Mouse (Mus musculus) frontal cortex, adult (tissue): ENCODE measurements at regions not wholly inside any gene's neighbourhood (a gene's known extent, or its start where the extent isn't known, plus 50 kb on each side); places are given as distances from the start of the nearest gene placed in this dataset.

ENCODE experiments used
- ATAC-seq: cut with Nextera tagmentation; 2 replicates; pipeline ENCODE4 v1.9.2; 2017; ENCODE audit warnings: mild to moderate bottlenecking, moderate library complexity, mixed read lengths; ENCODE audit not compliant: low TSS enrichment

DNA sequence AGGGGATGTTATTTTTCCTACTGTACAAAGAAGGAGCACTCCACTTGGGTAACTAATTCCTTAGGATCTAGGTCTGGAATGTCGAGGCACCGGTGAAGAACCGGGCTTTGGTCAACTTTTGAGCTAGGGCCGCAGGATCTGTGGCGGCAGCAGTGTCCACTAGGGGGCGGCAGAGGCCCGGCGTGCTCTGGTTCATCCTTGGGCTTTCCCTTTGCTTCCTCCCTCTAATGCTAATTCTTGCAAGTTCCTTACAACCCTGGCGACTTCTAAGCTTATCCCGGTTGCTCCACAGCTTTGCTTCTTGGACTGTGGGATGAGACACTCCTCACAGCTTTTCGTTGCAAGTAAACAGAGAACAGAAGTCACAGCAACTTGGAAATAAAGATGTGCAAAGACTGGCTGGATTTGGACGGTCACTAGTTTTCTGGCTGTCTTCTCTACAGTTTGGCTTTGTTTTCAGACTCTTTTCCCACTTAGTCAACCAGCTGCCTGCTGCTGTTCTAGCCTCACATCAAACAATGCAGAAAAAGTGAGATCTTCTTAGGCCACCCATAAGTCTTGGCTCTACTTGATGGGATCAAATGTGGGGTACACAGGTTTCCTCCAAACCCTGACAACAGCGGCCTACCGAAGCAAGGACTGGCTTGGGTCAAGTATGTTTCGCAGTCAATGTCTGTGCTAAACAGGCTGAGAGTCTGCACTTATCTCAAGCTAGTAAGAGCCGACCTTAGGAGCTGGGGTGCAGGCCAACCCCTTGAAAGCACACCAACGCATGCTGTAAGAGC, 51.2 kb upstream of the Tmem72 start:
- ATAC-seq: peak; percentile 97

GRCm38 (mm10) chr6:116774954-116775675, 58.4 kb upstream of the Tmem72 start:
- ATAC-seq: no peak

GRCm38 (mm10) chr6:116786553-116787335, 70.0 kb upstream of the Tmem72 start:
- ATAC-seq: no peak

DNA sequence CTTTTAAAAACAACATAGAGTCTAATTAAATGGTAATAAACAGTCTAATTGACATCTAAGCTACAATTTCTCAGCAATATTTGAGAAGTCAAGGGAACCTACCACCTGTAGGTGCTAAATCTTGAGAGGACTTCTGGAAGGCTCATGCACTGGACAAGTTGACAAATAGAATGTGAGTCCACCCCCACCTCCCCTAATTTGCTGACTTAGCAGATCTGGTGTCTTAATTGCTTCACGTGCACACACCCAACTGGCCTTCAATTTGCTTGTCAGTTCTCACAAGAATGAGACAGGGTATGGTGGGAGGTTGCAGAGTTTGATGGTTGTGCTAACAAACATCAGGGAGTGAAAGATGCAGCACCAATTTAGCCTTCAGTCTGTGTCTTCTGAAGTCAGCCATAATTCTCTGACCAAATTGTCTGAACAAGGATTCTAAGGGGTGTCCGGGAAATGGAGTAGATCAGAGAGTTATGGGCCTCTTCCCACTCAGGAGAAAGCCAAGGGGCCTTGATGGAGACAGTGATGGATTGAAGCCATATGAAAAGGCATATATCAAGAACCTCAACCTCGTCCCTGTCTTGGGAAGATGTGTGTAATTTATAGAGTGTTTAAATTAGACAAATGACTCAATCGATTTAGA, 76.7 kb upstream of the Tmem72 start:
- ATAC-seq: no peak

GRCm38 (mm10) chr6:116793961-116794336, 77.2 kb upstream of the Tmem72 start:
- ATAC-seq: no peak

- ATAC-seq: no peak
Measured at GRCm38 (mm10) chr6:116821215-116821912, 104.7 kb upstream of the Tmem72 start.

DNA sequence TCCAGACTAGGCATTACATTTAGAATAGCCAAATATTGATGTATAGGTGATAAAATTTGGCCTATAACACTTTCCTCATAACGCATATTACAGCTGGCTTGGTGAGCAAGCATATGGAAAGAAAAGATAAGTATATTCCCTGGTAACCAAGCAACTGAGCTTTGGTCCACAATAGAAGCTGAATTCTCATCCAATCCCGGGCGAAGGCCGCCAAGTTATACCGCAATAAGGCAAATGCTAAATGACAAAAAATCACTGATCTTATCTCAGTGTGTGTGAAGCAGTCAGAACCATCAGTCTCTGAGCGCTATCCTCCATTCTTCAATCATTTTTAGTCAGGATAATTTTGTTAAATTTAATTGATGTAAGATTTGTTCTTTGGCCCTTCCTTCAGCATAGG, 105.9 kb upstream of the Tmem72 start:
- ATAC-seq: no peak

- ATAC-seq: peak; percentile 76; the same call in 1 of the 2 replicates
Measured at GRCm38 (mm10) chr6:116825628-116826027, 108.9 kb upstream of the Tmem72 start.

- ATAC-seq: no peak
Measured at GRCm38 (mm10) chr6:116829341-116829740, 112.6 kb upstream of the Tmem72 start.

- ATAC-seq: peak; percentile 77
Measured at GRCm38 (mm10) chr6:116845990-116846862, 129.5 kb upstream of the Tmem72 start.

DNA sequence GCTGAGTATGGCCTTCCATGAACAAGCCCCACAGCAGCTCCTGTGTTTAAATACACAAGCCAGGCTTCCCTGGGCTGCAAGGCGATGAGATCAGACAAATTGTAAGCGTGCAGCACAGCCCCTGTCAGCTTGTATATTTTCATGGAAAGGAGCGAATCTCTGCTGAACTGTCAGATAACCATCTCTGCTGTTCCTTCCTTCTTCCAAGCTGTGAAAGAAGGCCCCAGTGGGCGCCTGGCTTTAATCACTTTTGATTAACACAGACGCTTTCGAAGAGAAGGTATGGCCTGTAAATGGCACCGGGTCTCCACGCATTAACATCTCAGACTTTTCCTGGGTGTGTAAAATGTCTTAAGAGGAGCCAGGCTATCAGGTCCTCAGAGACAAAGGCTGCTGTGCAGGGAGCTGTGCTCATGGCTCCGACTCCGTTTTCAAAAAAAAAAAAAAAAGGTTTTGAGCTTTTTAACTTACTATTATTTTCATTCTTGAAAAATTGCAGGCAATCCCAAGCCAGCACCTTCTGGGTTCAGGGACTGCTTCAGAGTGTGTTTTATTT, 131.9 kb upstream of the Tmem72 start:
- no peak for ATAC-seq

DNA sequence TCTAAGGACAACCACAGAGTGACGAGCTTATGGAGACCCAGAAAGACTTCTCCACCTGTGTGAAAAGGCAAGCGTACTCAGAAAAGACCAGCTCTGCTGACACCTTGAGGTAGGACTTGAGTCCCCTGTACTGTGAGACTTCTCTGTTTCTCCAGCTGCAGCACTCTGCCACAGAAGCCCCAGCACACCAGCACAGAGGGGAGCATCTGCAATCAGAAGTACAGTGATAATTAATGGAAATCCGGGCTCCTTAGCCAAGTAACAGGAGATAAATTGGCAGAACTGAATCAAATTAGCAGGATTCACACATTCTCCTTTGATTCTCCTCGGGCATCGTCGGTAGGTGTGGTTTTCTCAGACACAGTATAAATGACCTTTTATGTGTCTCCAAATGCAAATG, 137.3 kb upstream of the Tmem72 start:
- no peak for ATAC-seq

- peak; percentile 96 for ATAC-seq
Measured at GRCm38 (mm10) chr6:116856093-116856492, 139.4 kb upstream of the Tmem72 start.

GRCm38 (mm10) chr6:116856917-116857491, 140.3 kb upstream of the Tmem72 start:
- no peak for ATAC-seq

- ATAC-seq: no peak
Measured at GRCm38 (mm10) chr6:116863130-116863529, 146.4 kb upstream of the Tmem72 start.

- ATAC-seq: peak; percentile 88
Measured at GRCm38 (mm10) chr6:116863626-116864025, 146.9 kb upstream of the Tmem72 start.

DNA sequence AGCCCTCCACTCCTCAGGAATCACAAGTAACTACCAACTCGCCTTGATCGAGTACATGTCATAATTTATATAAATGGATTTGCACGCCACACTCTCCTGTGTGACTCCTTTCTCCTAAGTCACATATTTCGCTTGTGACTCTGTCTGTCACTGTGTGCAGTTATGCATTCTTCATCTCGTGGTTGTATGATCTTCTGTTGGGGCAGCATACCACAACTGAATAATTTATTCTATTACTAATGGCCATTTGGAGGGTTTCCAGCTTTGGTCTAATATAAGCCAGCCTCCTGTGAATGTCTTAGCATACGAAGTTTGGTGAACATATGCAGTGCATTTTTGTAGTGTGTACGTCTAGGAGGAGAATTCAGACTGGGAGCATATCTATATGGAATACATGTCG, 176.6 kb upstream of the Tmem72 start:
- no peak for ATAC-seq

DNA sequence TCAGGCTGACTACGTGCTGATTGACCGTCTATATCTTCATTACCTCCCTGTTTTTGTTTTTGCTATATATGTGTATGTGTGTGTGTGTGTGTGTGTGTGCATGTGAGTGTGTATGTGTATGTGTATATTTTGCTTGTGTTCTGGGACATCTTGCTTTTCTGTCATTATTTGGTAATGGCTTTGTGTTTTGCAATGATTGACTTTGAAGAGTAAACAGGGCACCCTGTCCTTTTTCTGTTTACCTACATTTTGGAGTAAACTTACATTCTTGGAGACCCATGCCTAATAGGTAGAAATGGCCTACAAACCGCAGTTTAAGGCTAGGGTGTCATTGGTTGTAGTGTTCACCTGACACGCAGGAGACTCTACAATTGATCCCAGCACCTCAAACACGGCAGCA, 177.5 kb upstream of the Tmem72 start:
- ATAC-seq: no peak

- ATAC-seq: peak; percentile 70
Measured at GRCm38 (mm10) chr6:116895114-116895513, 178.4 kb upstream of the Tmem72 start.
